Mouse (Mus musculus) heart, adult 2 months (tissue): ENCODE data around the gene Zfp697. TPM values are rescaled to one million over a fixed set of nuclear protein-coding genes. Genes with fewer than 3 reads are reported as not detected.
"Not testable (repeated sequence)": the region's sequence is repeated elsewhere in the genome, so short reads cannot be mapped to it uniquely, and the experiment has no call there.

ENCODE experiments used
- DNase-seq, 2 experiments: peaks; one replicate each; pipeline ENCODE4 v3.0.0; 2021
- H3K27ac ChIP-seq: fragments of 200-600 bp; 2 replicates; pipeline ENCODE4 v1.8.1; 2022
- H3K27me3 ChIP-seq: fragments of 200-500 bp; 2 replicates; pipeline ENCODE4 v1.6.1; 2012; ENCODE audit warnings: mild to moderate bottlenecking, low read length, inconsistent platforms, mixed read lengths; ENCODE audit not compliant: control insufficient read depth, insufficient read depth
- H3K36me3 ChIP-seq: fragments of 200-500 bp; 2 replicates; pipeline ENCODE4 v1.6.1; 2012; ENCODE audit warnings: low read length, inconsistent platforms; ENCODE audit not compliant: control insufficient read depth, insufficient read depth
- H3K4me1 ChIP-seq: fragments of 200-500 bp; 2 replicates; pipeline ENCODE4 v1.6.1; 2011; ENCODE audit warnings: low read length; ENCODE audit not compliant: control insufficient read depth, insufficient read depth
- H3K4me3 ChIP-seq: fragments of 200-600 bp; 2 replicates; pipeline ENCODE4 v1.8.1; 2022
- H3K79me2 ChIP-seq: fragments of 200-500 bp; replicated peaks from 2 replicates; pipeline ENCODE4 v1.6.1; 2012; ENCODE audit warnings: mild to moderate bottlenecking, inconsistent platforms, low read length, moderate library complexity, mixed read lengths; ENCODE audit not compliant: control insufficient read depth, insufficient read depth
- H3K9ac ChIP-seq: fragments of 200-500 bp; 2 replicates; pipeline ENCODE4 v1.6.1; 2012; ENCODE audit warnings: low read depth, mild to moderate bottlenecking, control low read depth, inconsistent platforms, low read length, mixed read lengths
- CTCF ChIP-seq: fragments of 200-600 bp; IDR thresholded peaks from 2 replicates; pipeline ENCODE4 v1.8.1; 2022; ENCODE audit warnings: antibody characterized with exemption, mild to moderate bottlenecking, moderate library complexity
- EP300 ChIP-seq: fragments of 200-500 bp; IDR thresholded peaks from 2 replicates; pipeline ENCODE4 v1.6.1; 2011; ENCODE audit warnings: low read depth, low read length, control low read depth; ENCODE audit not compliant: insufficient read depth
- POLR2A ChIP-seq: fragments of 200-500 bp; IDR thresholded peaks from 2 replicates; pipeline ENCODE4 v1.6.1; 2011; ENCODE audit warnings: mild to moderate bottlenecking, low read depth, low read length, control low read depth; ENCODE audit not compliant: insufficient read depth
- WGBS: fragments of 180-500 bp; shearing (Covaris S2); methylation state at CpG from one replicate; pipeline ENCODE4 v1.1.7; 2018; 5-methylcytosine and 5-hydroxymethylcytosine counted together
- intact Hi-C: fragments of 180-260 bp; cut with DNase I; formaldehyde crosslinking; loops from one replicate; pipeline ENCODE4 v1.15.1; 2025
- polyA plus RNA-seq: library from polyadenylated mRNA; depleted of rRNA; stranded (reverse); fragments of >200 nt; gene quantifications from 2 replicates; pipeline ENCODE4 v1.2.3, GENCODE M21; 2012
- total RNA-seq, 2 experiments: library from RNA; stranded (reverse); gene quantifications; 2 replicates each; pipeline ENCODE4 v1.2.3; 2021

The Zfp697 gene
- total and polyA plus RNA-seq, 3 experiments: 5.9 to 8.1 (median 6.3) TPM

GRCm38 (mm10) chr3:98406569-98407144, 24.4 kb downstream of the Zfp697 start:
- H3K27me3 ChIP-seq, H3K4me3 ChIP-seq, intact Hi-C loops, H3K4me1 ChIP-seq, H3K36me3 ChIP-seq, H3K79me2 ChIP-seq: not testable (repeated sequence)
- peak in 1 of 2 experiments; percentile 51 for DNase-seq
- WGBS: 39% methylated on average over 12 of the region's 12 CpGs
- Histone ChIP-seq H3K27ac (peak overlapping the region; percentile 81), H3K9ac (0 out of 2 replicates have a peak overlapping the region, but pooled peaks have one; percentile 20)

GRCm38 (mm10) chr3:98407261-98407780, 25.1 kb downstream of the Zfp697 start:
- H3K4me3 ChIP-seq, H3K27me3 ChIP-seq, intact Hi-C loops, H3K4me1 ChIP-seq, H3K36me3 ChIP-seq, DNase-seq, H3K79me2 ChIP-seq: not testable (repeated sequence)
- peak overlapping the region; percentile 81 for H3K27ac ChIP-seq
- H3K9ac ChIP-seq: peak overlapping the region; percentile 51
- 53% methylated on average over 5 of the region's 5 CpGs for WGBS

- H3K27me3 ChIP-seq, H3K36me3 ChIP-seq, H3K79me2 ChIP-seq, H3K4me3 ChIP-seq, H3K9ac ChIP-seq: not testable (repeated sequence)
- intact Hi-C loops: loop anchor here (10.0 kb wide), 1 partner anchor 396 kb away; the partner anchor contains the start of gene Notch2
- peak; percentile 52 to 61 for DNase-seq
- H3K4me1 ChIP-seq: peaks cover 12% of the 10 kb centered on the region; the same call in 1 of the 2 replicates
- 36% methylated on average over 17 of the region's 27 CpGs for WGBS
- H3K27ac ChIP-seq: peak overlapping the region; percentile 63
Observed at GRCm38 (mm10) chr3:98410619-98411580, 28.6 kb downstream of the Zfp697 start.

- Histone ChIP-seq H3K27me3 (no peaks in the 10 kb centered on the region), H3K27ac (0 out of 2 replicates have a peak overlapping the region, but pooled peaks have one; percentile 20), H3K9ac (no peak overlapping the region), H3K79me2 (0 out of 2 replicates have a peak, but pooled peaks cover 1% of the 10 kb centered on the region), H3K36me3 (peaks cover 6% of the 10 kb centered on the region), H3K4me3 (no peak overlapping the region), H3K4me1 (peaks cover 21% of the 10 kb centered on the region)
- TF ChIP-seq EP300 (no peak), POLR2A (no peak), CTCF (no peak)
- no peak for DNase-seq
- 83% methylated on average over 2 of the region's 2 CpGs for WGBS
- intact Hi-C loops: loop anchor here (2.0 to 10.0 kb wide), 2 partner anchors 19 to 399 kb away; partner anchors contain the start of gene Notch2
Observed at GRCm38 (mm10) chr3:98413733-98414132, 31.5 kb downstream of the Zfp697 start.

- Histone ChIP-seq H3K79me2 (0 out of 2 replicates have a peak, but pooled peaks cover 1% of the 10 kb centered on the region), H3K4me3 (no peak overlapping the region), H3K9ac (no peak overlapping the region), H3K4me1 (peaks cover 21% of the 10 kb centered on the region), H3K27ac (peak overlapping the region; percentile 62), H3K27me3 (no peaks in the 10 kb centered on the region), H3K36me3 (peaks cover 6% of the 10 kb centered on the region)
- WGBS: 49% methylated on average over 3 of the region's 3 CpGs
- DNase-seq: peak in 1 of 2 experiments; percentile 38
- intact Hi-C loops: loop anchor here (10.0 kb wide), 1 partner anchor 399 kb away; the partner anchor contains the start of gene Notch2
- TF ChIP-seq CTCF (no peak), POLR2A (0 out of 2 replicates have a peak, but pooled peaks have one; percentile 19), EP300 (peak; percentile 68; the same call in 1 of the 2 replicates)
Observed at GRCm38 (mm10) chr3:98414296-98414695, 32.0 kb downstream of the Zfp697 start.
